Mouse (Mus musculus) liver, embryonic 11.5 days (tissue): ENCODE results near the gene Zfp677. TPM values are rescaled to one million over a fixed set of nuclear protein-coding genes. Genes with fewer than 3 reads are reported as not detected.

ENCODE experiments used
- polyA plus RNA-seq: library from polyadenylated mRNA; unstranded; fragments of >200 nt; fragmentation: Nextera tagmentation; extraction: Ambion mirVana; gene quantifications from 2 replicates; pipeline ENCODE4 v1.2.1, GENCODE M21; 2014

Gene Zfp677
- polyA plus RNA-seq, 1 experiment from 2014 or later = 1.7 TPM

Other genes with a start within 250 kb of the Zfp677 start
- gene Vmn1r234, start 157.7 kb upstream of the Zfp677 start, polyA plus RNA-seq = not detected in 2 replicates
- not detected in 2 replicates for gene Vmn1r235, start 127.3 kb upstream of the Zfp677 start, polyA plus RNA-seq
- gene Vmn1r236, start 100.8 kb upstream of the Zfp677 start, polyA plus RNA-seq = not detected in 2 replicates
- not detected in 2 replicates for gene Vmn1r237, start 71.9 kb upstream of the Zfp677 start, polyA plus RNA-seq
- gene Zfp54, start 39.5 kb downstream of the Zfp677 start, polyA plus RNA-seq = 3.9 and 4.9 TPM in 2 replicates
- 13.0 and 13.5 TPM in 2 replicates for gene Zfp51, start 66.6 kb downstream of the Zfp677 start, polyA plus RNA-seq
- 7.5 and 7.8 TPM in 2 replicates for gene Zfp53, start 105.2 kb downstream of the Zfp677 start, polyA plus RNA-seq
- 1.7 and 2.5 TPM in 2 replicates for gene Zfp52, start 151.8 kb downstream of the Zfp677 start, polyA plus RNA-seq
- 13.7 and 14.9 TPM in 2 replicates for gene Zfp948, start 183.3 kb downstream of the Zfp677 start, polyA plus RNA-seq